Mouse (Mus musculus): ENCODE measurements around the gene Plin4. TPM values are rescaled to one million over a fixed set of nuclear protein-coding genes. Genes with fewer than 3 reads are reported as not detected.

Gene Plin4
- polyA plus RNA-seq, 1 experiment from 2014 or later = 0.10 TPM

DNA sequence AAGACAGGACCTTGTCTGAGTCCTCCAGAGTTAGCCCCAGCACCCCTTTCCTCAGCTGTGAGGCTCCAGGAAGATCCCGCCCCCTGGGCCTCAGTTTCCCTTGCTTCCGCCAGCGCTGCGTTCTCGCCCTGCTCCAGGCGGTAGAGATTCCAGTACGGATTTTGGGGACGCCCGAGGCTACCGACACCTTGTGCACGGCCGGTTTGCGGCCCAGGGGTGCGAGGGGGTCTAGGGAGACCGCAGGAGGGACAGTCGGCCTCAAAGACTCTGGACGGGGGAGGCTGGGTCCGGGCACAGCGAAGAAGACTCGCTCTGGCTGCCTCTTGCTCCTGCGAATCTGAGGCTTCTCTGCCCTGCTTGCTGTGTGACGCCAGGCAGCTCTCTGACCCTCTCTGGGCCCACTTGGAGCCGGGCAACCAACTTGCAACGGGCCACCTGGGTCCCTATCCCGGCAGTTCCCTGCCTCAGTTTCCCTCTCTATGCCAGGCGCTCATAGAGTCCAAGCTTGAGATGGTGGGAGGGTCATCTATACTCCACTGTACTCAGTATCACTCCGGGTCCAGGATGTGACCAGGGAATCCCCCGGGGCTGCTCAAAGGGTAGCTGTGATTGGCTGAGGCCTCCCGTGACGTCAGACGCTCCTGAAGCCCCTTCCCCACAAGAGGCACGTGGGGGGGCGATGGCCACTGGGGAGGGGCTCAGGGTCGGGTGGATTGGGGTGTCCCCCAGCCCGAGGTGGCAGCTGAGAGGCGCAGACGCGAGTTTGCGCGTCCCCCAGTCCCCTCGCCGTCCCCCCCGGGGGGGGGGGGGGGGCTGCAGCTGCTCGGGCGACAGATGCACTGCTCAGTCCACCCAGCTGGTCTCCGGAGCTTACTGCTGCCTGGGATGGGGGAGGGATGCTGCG lies 32.4 kb upstream of the Plin4 start:
- under 1% methylated on average over 36 of the region's 47 CpGs for WGBS
- Histone ChIP-seq H3K27me3 (replicated peaks; ENCODE audit: control insufficient read depth, insufficient read depth, low read length) (no peaks in the 10 kb centered on the region), H3K9me3 (ENCODE audit: control insufficient read depth, low read length) (no peaks in the 10 kb centered on the region), H3K4me2 (ENCODE audit: low read length) (peak overlapping the region; percentile 59), H3K9ac (ENCODE audit: low read depth, low read length) (peak overlapping the region; percentile 63), H3K4me3 (ENCODE audit: low read length) (peak overlapping the region; percentile 45), H3K27ac (ENCODE audit: low read depth, low read length) (peak overlapping the region; percentile 6; the same call in 1 of the 2 replicates), H3K4me1 (ENCODE audit: control insufficient read depth, insufficient read depth, low read depth, low read length) (peaks cover 33% of the 10 kb centered on the region), H3K36me3 (ENCODE audit: control insufficient read depth, insufficient read depth, low read length) (no peaks in the 10 kb centered on the region)
- peak; percentile 47 for ATAC-seq

DNA sequence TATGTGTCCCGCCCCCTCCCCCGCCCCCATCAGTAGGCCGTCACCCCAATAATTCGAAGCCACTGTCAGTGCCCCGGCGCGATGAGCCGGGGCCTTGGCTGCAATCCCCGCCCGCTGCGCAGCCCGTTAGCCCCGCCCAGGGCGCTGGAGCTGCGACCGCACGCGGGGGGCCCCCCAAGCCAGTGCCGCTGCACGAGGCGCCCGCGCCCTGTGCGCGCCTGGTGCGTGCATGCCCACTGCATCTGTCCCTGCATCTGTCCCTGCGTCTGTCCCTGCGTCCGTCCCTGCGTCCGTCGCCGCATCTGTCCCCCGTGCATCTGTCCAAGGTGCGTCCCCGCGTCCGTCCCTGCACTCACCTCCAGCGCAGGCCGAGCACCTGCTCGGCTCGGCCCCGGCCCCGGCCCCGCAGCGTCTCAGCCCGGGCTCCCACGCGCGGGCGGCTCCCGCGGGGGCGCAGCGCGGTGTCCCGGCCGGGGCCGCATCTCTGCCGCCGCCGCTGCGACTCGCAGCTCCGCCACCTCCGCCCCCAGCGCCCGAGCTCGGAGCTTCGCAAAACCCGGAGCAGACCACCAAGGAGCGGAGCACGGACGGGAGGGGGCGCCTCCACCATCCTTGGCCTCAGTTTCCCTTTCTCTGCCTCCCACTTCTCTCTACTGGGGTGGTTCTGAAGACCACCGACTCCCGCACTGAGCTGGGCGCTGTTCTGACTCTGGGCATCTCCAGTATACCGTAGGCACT lies 30.4 kb upstream of the Plin4 start, which contains the start of gene Sema6b:
Gene Sema6b, minus strand, starts transcription at position 486 of the 738 bp plus-strand sequence.
- peak within 1 kb of the TSS; percentile 90 for H3K9ac ChIP-seq (ENCODE audit: low read depth, low read length)
- WGBS = under 1% methylated on average over 65 of the region's 79 CpGs
- peak within 1 kb of the TSS; percentile 82 for H3K4me2 ChIP-seq (ENCODE audit: low read length)
- H3K36me3 ChIP-seq (ENCODE audit: control insufficient read depth, insufficient read depth, low read length) = no peaks in the 10 kb centered on the region
- H3K27me3 ChIP-seq (replicated peaks; ENCODE audit: control insufficient read depth, insufficient read depth, low read length) = no peaks in the 10 kb centered on the region
- peak; percentile 40 for ATAC-seq
- H3K9me3 ChIP-seq (ENCODE audit: control insufficient read depth, low read length) = no peaks in the 10 kb centered on the region
- peaks cover 33% of the 10 kb centered on the region for H3K4me1 ChIP-seq (ENCODE audit: control insufficient read depth, insufficient read depth, low read depth, low read length)
- peak within 1 kb of the TSS; percentile 83 for H3K27ac ChIP-seq (ENCODE audit: low read depth, low read length)
- peak within 1 kb of the TSS; percentile 94 for H3K4me3 ChIP-seq (ENCODE audit: low read length)

DNA sequence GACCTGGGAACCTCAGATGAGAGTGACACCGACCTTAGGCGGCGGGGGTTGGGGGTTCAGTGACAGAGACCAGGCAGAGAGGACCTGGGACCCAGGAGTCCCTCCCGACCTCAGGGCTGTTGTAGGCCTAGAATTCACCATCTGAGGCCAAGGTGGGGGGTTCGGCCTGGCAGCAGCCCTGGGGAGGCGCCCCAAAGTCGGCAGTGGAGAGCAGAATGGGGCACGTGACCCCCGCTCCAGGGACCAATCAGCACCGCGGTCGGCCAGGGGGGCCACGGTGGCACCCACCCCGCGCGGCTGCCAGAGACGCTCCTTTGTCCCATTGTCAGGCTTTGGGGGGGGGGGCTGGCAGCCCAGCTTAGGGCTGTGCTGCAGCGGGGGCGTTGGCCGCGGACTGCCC lies 29.8 kb upstream of the Plin4 start:
- H3K4me3 ChIP-seq (ENCODE audit: low read length) = peak overlapping the region; percentile 94
- ATAC-seq = peak; percentile 22
- H3K9ac ChIP-seq (ENCODE audit: low read depth, low read length) = peak overlapping the region; percentile 90
- H3K4me1 ChIP-seq (ENCODE audit: control insufficient read depth, insufficient read depth, low read depth, low read length) = peaks cover 37% of the 10 kb centered on the region
- peak overlapping the region; percentile 82 for H3K4me2 ChIP-seq (ENCODE audit: low read length)
- H3K27me3 ChIP-seq (replicated peaks; ENCODE audit: control insufficient read depth, insufficient read depth, low read length) = no peaks in the 10 kb centered on the region
- peak overlapping the region; percentile 83 for H3K27ac ChIP-seq (ENCODE audit: low read depth, low read length)
- no peaks in the 10 kb centered on the region for H3K9me3 ChIP-seq (ENCODE audit: control insufficient read depth, low read length)
- H3K36me3 ChIP-seq (ENCODE audit: control insufficient read depth, insufficient read depth, low read length) = no peaks in the 10 kb centered on the region
- 9% methylated on average over 13 of the region's 21 CpGs for WGBS

DNA sequence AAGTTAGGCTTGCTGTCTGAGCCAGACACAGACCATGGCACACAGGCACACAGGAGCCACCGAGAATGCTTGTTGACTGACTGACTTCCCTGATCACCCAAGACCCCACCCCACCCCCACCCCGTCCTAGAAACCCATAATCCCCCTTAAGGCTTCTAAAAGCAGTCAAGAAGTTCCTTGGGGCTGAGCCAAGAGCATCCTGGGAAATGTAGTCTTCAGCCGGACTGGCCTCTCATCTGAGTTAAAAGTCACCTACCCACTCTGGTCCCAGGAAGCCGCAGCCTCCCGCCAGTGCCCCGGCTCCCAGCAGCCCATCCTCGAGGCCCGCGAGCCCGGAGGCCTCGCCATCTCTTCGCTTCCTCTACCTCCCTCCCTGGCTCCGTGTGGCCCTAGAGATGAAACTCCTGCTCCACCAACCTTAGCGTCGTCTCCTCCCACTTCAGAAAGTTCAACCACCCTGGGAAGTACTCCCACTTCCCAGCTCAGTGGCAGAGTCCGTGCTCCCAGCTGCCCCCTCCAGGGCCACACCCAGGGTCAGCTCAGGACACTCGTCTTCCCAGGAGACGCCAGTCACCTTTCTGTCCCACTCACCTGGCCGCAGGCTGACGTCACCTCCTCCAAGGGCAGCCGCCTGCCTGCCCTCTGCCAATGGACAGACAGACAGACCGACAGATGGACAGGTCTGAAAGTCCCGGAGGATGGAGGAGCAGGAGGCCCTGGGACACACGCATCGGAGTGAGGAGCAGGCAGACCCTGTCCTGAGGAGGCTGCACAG lies 28.4 kb upstream of the Plin4 start:
- H3K9ac ChIP-seq (ENCODE audit: low read depth, low read length) = peak overlapping the region; percentile 90
- no peaks in the 10 kb centered on the region for H3K9me3 ChIP-seq (ENCODE audit: control insufficient read depth, low read length)
- 19% methylated on average over 24 of the region's 25 CpGs for WGBS

DNA sequence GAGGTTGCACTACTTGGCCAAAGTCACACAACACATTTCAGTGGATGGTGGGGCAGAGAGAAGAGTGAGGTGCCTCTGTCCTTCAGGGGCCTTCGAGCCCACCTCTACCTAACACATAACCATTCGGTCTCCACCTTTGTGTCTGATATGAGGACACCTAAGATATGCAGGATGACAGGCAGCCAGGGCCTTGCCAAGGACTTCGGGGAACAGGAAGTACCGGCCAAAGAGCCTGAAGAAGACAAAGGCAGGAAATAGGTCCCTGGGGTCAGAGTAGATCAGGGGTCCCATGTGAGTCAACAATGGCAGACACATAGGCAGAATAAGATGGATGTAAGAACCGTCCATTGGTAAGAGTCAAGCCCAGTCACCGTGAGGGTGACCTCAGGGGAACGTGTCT lies 27.0 kb upstream of the Plin4 start:
- ATAC-seq = no peak
- peaks cover 32% of the 10 kb centered on the region for H3K4me1 ChIP-seq (ENCODE audit: control insufficient read depth, insufficient read depth, low read depth, low read length)
- no peaks in the 10 kb centered on the region for H3K36me3 ChIP-seq (ENCODE audit: control insufficient read depth, insufficient read depth, low read length)
- H3K27me3 ChIP-seq (replicated peaks; ENCODE audit: control insufficient read depth, insufficient read depth, low read length) = no peaks in the 10 kb centered on the region
- no peak overlapping the region for H3K4me3 ChIP-seq (ENCODE audit: low read length)
- H3K4me2 ChIP-seq (ENCODE audit: low read length) = no peak overlapping the region
- no peak overlapping the region for H3K27ac ChIP-seq (ENCODE audit: low read depth, low read length)
- no peak overlapping the region for H3K9ac ChIP-seq (ENCODE audit: low read depth, low read length)
- no peaks in the 10 kb centered on the region for H3K9me3 ChIP-seq (ENCODE audit: control insufficient read depth, low read length)
- 82% methylated on average over 7 of the region's 7 CpGs for WGBS

More for the DNA sequence above, 28.4 kb upstream of the Plin4 start:
- Histone ChIP-seq H3K4me3 (ENCODE audit: low read length) (peak overlapping the region; percentile 94), H3K27me3 (replicated peaks; ENCODE audit: control insufficient read depth, insufficient read depth, low read length) (no peaks in the 10 kb centered on the region), H3K4me1 (ENCODE audit: control insufficient read depth, insufficient read depth, low read depth, low read length) (peaks cover 41% of the 10 kb centered on the region), H3K27ac (ENCODE audit: low read depth, low read length) (no peak overlapping the region), H3K4me2 (ENCODE audit: low read length) (peak overlapping the region; percentile 82), H3K36me3 (ENCODE audit: control insufficient read depth, insufficient read depth, low read length) (no peaks in the 10 kb centered on the region)
- no peak for ATAC-seq

DNA sequence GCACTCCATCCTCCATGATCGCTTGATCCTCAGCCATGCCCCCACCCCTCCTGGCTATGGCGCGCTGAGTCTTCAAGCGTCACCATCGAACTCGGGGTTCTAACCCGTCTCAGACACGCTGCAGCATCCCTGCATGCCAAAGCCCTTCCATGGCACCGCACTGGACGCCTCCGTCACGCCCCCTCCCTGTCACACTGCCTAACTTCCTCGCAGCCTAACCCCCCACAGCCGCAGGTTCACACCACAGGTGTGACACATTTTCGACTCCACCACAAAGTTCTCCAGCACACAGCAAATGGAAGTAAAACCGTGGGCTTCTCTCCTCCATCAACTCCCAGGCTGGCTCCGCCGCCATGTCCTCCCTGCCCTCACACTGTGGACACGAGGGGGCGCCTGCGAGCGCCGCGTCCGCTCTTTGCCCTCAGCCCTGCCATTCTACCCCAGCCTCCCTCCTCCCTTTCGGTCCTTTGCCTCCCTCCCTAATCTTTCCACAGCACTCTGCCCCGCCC lies 24.9 kb upstream of the Plin4 start:
- ATAC-seq = 0 out of 2 replicates have a peak, but pooled peaks have one; percentile 0
- peaks cover 27% of the 10 kb centered on the region for H3K4me1 ChIP-seq (ENCODE audit: control insufficient read depth, insufficient read depth, low read depth, low read length)
- no peaks in the 10 kb centered on the region for H3K27me3 ChIP-seq (replicated peaks; ENCODE audit: control insufficient read depth, insufficient read depth, low read length)
- H3K4me2 ChIP-seq (ENCODE audit: low read length) = peak overlapping the region; percentile 47
- 2% methylated on average over 27 of the region's 27 CpGs for WGBS
- H3K4me3 ChIP-seq (ENCODE audit: low read length) = peak overlapping the region; percentile 7; the same call in 1 of the 2 replicates
- peaks cover 7% of the 10 kb centered on the region for H3K36me3 ChIP-seq (ENCODE audit: control insufficient read depth, insufficient read depth, low read length)
- H3K27ac ChIP-seq (ENCODE audit: low read depth, low read length) = no peak overlapping the region
- no peak overlapping the region for H3K9ac ChIP-seq (ENCODE audit: low read depth, low read length)
- no peaks in the 10 kb centered on the region for H3K9me3 ChIP-seq (ENCODE audit: control insufficient read depth, low read length)

DNA sequence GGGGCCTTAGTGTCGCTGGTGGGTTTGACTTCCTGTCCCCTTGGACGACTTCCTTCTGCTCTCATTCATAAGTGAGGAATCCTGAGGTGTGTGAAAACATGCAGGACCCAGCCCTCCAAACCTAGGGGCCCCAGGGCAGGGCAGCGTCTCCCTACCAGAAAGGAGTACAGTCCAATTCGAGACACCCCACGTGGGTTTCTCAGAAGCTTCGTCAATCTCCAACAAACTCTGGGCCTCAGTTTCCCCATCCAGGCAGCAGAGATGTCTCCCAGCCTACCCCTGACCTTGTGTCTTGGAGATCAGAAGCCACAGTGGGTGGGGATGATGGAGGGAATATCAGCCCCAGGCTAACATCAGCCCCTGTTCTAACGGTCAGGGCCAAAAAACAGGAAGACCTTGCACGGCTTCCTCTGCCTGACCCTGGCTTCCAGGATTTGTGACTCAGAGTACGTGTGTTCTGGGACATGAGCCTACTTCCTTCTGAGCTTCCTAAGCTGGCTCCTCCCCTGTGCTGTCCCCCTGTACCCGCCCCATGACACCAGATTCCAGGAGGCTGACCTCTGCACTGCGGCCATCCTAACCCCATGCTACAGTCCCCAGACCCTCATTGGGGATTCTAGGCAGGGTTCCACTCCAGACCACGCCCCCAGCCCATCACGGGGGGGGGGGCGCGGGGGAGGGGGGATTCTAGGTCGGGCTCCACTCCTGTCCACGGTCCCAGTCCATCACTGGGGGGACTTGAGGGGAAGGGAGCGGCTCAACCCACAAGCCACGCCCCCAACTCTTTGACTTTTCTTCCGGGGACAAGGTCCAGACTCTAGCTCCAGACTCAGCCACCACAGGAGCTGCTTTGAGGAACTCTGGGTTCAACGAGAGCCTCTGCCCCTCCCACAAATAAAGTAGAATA lies 24.1 kb upstream of the Plin4 start:
- Histone ChIP-seq H3K9ac (ENCODE audit: low read depth, low read length) (no peak overlapping the region; the same call in 1 of the 2 replicates), H3K27me3 (replicated peaks; ENCODE audit: control insufficient read depth, insufficient read depth, low read length) (no peaks in the 10 kb centered on the region), H3K4me3 (ENCODE audit: low read length) (no peak overlapping the region), H3K27ac (ENCODE audit: low read depth, low read length) (peak overlapping the region; percentile 68), H3K36me3 (ENCODE audit: control insufficient read depth, insufficient read depth, low read length) (peaks cover 12% of the 10 kb centered on the region), H3K4me1 (ENCODE audit: control insufficient read depth, insufficient read depth, low read depth, low read length) (peaks cover 22% of the 10 kb centered on the region), H3K9me3 (ENCODE audit: control insufficient read depth, low read length) (no peaks in the 10 kb centered on the region), H3K4me2 (ENCODE audit: low read length) (peak overlapping the region; percentile 47)
- peak; percentile 28; the same call in 1 of the 2 replicates for ATAC-seq
- WGBS = 27% methylated on average over 17 of the region's 21 CpGs

DNA sequence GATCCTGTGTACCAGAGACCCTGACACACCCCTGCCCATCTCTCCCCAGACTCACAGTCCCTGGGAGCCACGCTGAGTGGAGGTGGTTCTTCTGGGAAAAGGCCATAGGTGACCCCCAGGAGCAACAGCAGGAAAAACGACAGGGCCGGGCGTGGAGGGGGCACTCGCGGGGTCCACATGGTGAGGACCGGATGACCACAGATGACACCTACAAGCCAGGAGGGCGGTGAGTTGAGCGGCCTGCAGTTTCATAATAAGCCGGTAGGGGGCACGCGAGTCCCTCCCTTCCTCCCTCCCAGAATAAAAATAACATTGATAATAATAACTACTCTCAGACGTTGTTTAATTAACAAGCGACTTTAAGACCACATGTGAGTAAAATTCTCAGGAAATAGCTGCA lies 23.1 kb upstream of the Plin4 start:
- H3K9me3 ChIP-seq (ENCODE audit: control insufficient read depth, low read length) = no peaks in the 10 kb centered on the region

More for the DNA sequence above, 23.1 kb upstream of the Plin4 start:
- ATAC-seq = no peak
- peaks cover 12% of the 10 kb centered on the region for H3K4me1 ChIP-seq (ENCODE audit: control insufficient read depth, insufficient read depth, low read depth, low read length)
- no peak overlapping the region for H3K9ac ChIP-seq (ENCODE audit: low read depth, low read length)
- H3K4me2 ChIP-seq (ENCODE audit: low read length) = no peak overlapping the region
- no peak overlapping the region for H3K27ac ChIP-seq (ENCODE audit: low read depth, low read length)
- 7% methylated on average over 14 of the region's 14 CpGs for WGBS
- no peaks in the 10 kb centered on the region for H3K27me3 ChIP-seq (replicated peaks; ENCODE audit: control insufficient read depth, insufficient read depth, low read length)
- no peak overlapping the region for H3K4me3 ChIP-seq (ENCODE audit: low read length)
- peaks cover 14% of the 10 kb centered on the region for H3K36me3 ChIP-seq (ENCODE audit: control insufficient read depth, insufficient read depth, low read length)
